Mouse (Mus musculus): ENCODE measurements around the gene Cdk20. TPM values are rescaled to one million over a fixed set of nuclear protein-coding genes. Genes with fewer than 3 reads are reported as not detected.
A peak's percentile ranks its signal among the peaks of the same experiment; 100 is the strongest.

Cdk20 gene
- 9.7 and 11.5 TPM in 2 replicates for polyA plus RNA-seq (2015; fragmentation: Nextera tagmentation; extraction: Ambion mirVana)

- H3K27ac ChIP-seq (ENCODE audit: low read length): peak within 1 kb of the TSS; percentile 81
- under 1% methylated on average over 57 of the region's 57 CpGs for WGBS
- H3K9me3 ChIP-seq (ENCODE audit: control insufficient read depth, low read length): no peaks in the 10 kb centered on the region
- H3K27me3 ChIP-seq (replicated peaks; ENCODE audit: control insufficient read depth, insufficient read depth, low read length): no peaks in the 10 kb centered on the region
- peak; percentile 99 for ATAC-seq
- H3K4me1 ChIP-seq (ENCODE audit: control insufficient read depth, insufficient read depth, low read length): peaks cover 5% of the 10 kb centered on the region
- H3K4me3 ChIP-seq (ENCODE audit: low read length): peak within 1 kb of the TSS; percentile 67
- no peaks in the 10 kb centered on the region for H3K36me3 ChIP-seq (ENCODE audit: control insufficient read depth, insufficient read depth, low read length)
- H3K9ac ChIP-seq (ENCODE audit: low read depth, low read length): peak within 1 kb of the TSS; percentile 69
- H3K4me2 ChIP-seq (ENCODE audit: low read depth, low read length): peak within 1 kb of the TSS; percentile 59
Measured at GRCm38 (mm10) chr13:64432017-64432995, at the start of gene Cdk20. TSS of gene Cdk20 (plus strand) at chr13:64432314.

- no peak overlapping the region for H3K4me3 ChIP-seq (ENCODE audit: low read length)
- no peak overlapping the region for H3K4me2 ChIP-seq (ENCODE audit: low read depth, low read length)
- H3K4me1 ChIP-seq (ENCODE audit: control insufficient read depth, insufficient read depth, low read length): no peaks in the 10 kb centered on the region
- no peaks in the 10 kb centered on the region for H3K9me3 ChIP-seq (ENCODE audit: control insufficient read depth, low read length)
- no peaks in the 10 kb centered on the region for H3K27me3 ChIP-seq (replicated peaks; ENCODE audit: control insufficient read depth, insufficient read depth, low read length)
- no peak overlapping the region for H3K27ac ChIP-seq (ENCODE audit: low read length)
- H3K36me3 ChIP-seq (ENCODE audit: control insufficient read depth, insufficient read depth, low read length): no peaks in the 10 kb centered on the region
- no peak for ATAC-seq
- WGBS: 88% methylated on average over 3 of the region's 3 CpGs
- H3K9ac ChIP-seq (ENCODE audit: low read depth, low read length): no peak overlapping the region
Measured at GRCm38 (mm10) chr13:64384937-64385336, 47.2 kb upstream of the Cdk20 start.

GRCm38 (mm10) chr13:64386048-64386447 is 46.1 kb upstream of the Cdk20 start:
- WGBS: 33% methylated on average over 2 of the region's 2 CpGs
- Histone ChIP-seq H3K9ac (ENCODE audit: low read depth, low read length) (no peak overlapping the region), H3K4me2 (ENCODE audit: low read depth, low read length) (no peak overlapping the region), H3K4me3 (ENCODE audit: low read length) (no peak overlapping the region), H3K36me3 (ENCODE audit: control insufficient read depth, insufficient read depth, low read length) (no peaks in the 10 kb centered on the region), H3K4me1 (ENCODE audit: control insufficient read depth, insufficient read depth, low read length) (no peaks in the 10 kb centered on the region), H3K9me3 (ENCODE audit: control insufficient read depth, low read length) (no peaks in the 10 kb centered on the region), H3K27ac (ENCODE audit: low read length) (no peak overlapping the region), H3K27me3 (replicated peaks; ENCODE audit: control insufficient read depth, insufficient read depth, low read length) (no peaks in the 10 kb centered on the region)
- ATAC-seq: peak; percentile 92

GRCm38 (mm10) chr13:64388415-64388814 is 43.7 kb upstream of the Cdk20 start:
- Histone ChIP-seq H3K9ac (ENCODE audit: low read depth, low read length) (no peak overlapping the region), H3K27ac (ENCODE audit: low read length) (no peak overlapping the region), H3K27me3 (replicated peaks; ENCODE audit: control insufficient read depth, insufficient read depth, low read length) (no peaks in the 10 kb centered on the region), H3K9me3 (ENCODE audit: control insufficient read depth, low read length) (no peaks in the 10 kb centered on the region), H3K4me3 (ENCODE audit: low read length) (no peak overlapping the region), H3K4me2 (ENCODE audit: low read depth, low read length) (no peak overlapping the region), H3K36me3 (ENCODE audit: control insufficient read depth, insufficient read depth, low read length) (no peaks in the 10 kb centered on the region), H3K4me1 (ENCODE audit: control insufficient read depth, insufficient read depth, low read length) (no peaks in the 10 kb centered on the region)
- ATAC-seq: no peak
- 73% methylated on average over 4 of the region's 4 CpGs for WGBS

- ATAC-seq: no peak
- no peaks in the 10 kb centered on the region for H3K36me3 ChIP-seq (ENCODE audit: control insufficient read depth, insufficient read depth, low read length)
- H3K27me3 ChIP-seq (replicated peaks; ENCODE audit: control insufficient read depth, insufficient read depth, low read length): no peaks in the 10 kb centered on the region
- no peaks in the 10 kb centered on the region; the same call in 1 of the 2 replicates for H3K4me1 ChIP-seq (ENCODE audit: control insufficient read depth, insufficient read depth, low read length)
- 56% methylated on average over 8 of the region's 8 CpGs for WGBS
- H3K9me3 ChIP-seq (ENCODE audit: control insufficient read depth, low read length): no peaks in the 10 kb centered on the region
- no peak overlapping the region for H3K4me3 ChIP-seq (ENCODE audit: low read length)
- H3K27ac ChIP-seq (ENCODE audit: low read length): no peak overlapping the region
- H3K4me2 ChIP-seq (ENCODE audit: low read depth, low read length): no peak overlapping the region
- H3K9ac ChIP-seq (ENCODE audit: low read depth, low read length): no peak overlapping the region
Measured at GRCm38 (mm10) chr13:64396979-64397378, 35.1 kb upstream of the Cdk20 start.

GRCm38 (mm10) chr13:64398065-64398464 is 34.0 kb upstream of the Cdk20 start:
- Histone ChIP-seq H3K27ac (ENCODE audit: low read length) (no peak overlapping the region), H3K9me3 (ENCODE audit: control insufficient read depth, low read length) (no peaks in the 10 kb centered on the region), H3K36me3 (ENCODE audit: control insufficient read depth, insufficient read depth, low read length) (no peaks in the 10 kb centered on the region), H3K9ac (ENCODE audit: low read depth, low read length) (no peak overlapping the region), H3K4me2 (ENCODE audit: low read depth, low read length) (no peak overlapping the region), H3K4me1 (ENCODE audit: control insufficient read depth, insufficient read depth, low read length) (no peaks in the 10 kb centered on the region; the same call in 1 of the 2 replicates), H3K4me3 (ENCODE audit: low read length) (no peak overlapping the region), H3K27me3 (replicated peaks; ENCODE audit: control insufficient read depth, insufficient read depth, low read length) (no peaks in the 10 kb centered on the region)
- no peak for ATAC-seq
- 97% methylated on average over 1 of the region's 1 CpGs for WGBS

- no peaks in the 10 kb centered on the region for H3K27me3 ChIP-seq (replicated peaks; ENCODE audit: control insufficient read depth, insufficient read depth, low read length)
- no peaks in the 10 kb centered on the region for H3K36me3 ChIP-seq (ENCODE audit: control insufficient read depth, insufficient read depth, low read length)
- H3K9ac ChIP-seq (ENCODE audit: low read depth, low read length): no peak overlapping the region
- no peak overlapping the region for H3K4me2 ChIP-seq (ENCODE audit: low read depth, low read length)
- ATAC-seq: no peak
- H3K9me3 ChIP-seq (ENCODE audit: control insufficient read depth, low read length): no peaks in the 10 kb centered on the region
- H3K4me1 ChIP-seq (ENCODE audit: control insufficient read depth, insufficient read depth, low read length): no peaks in the 10 kb centered on the region; the same call in 1 of the 2 replicates
- H3K4me3 ChIP-seq (ENCODE audit: low read length): no peak overlapping the region
- 78% methylated on average over 3 of the region's 3 CpGs for WGBS
- H3K27ac ChIP-seq (ENCODE audit: low read length): no peak overlapping the region
Measured at GRCm38 (mm10) chr13:64399906-64400305, 32.2 kb upstream of the Cdk20 start.

GRCm38 (mm10) chr13:64400801-64401361 is 31.2 kb upstream of the Cdk20 start:
- Histone ChIP-seq H3K4me2 (ENCODE audit: low read depth, low read length) (no peak overlapping the region), H3K4me3 (ENCODE audit: low read length) (no peak overlapping the region), H3K36me3 (ENCODE audit: control insufficient read depth, insufficient read depth, low read length) (no peaks in the 10 kb centered on the region), H3K4me1 (ENCODE audit: control insufficient read depth, insufficient read depth, low read length) (no peaks in the 10 kb centered on the region; the same call in 1 of the 2 replicates), H3K27ac (ENCODE audit: low read length) (no peak overlapping the region), H3K9me3 (ENCODE audit: control insufficient read depth, low read length) (no peaks in the 10 kb centered on the region), H3K9ac (ENCODE audit: low read depth, low read length) (no peak overlapping the region), H3K27me3 (replicated peaks; ENCODE audit: control insufficient read depth, insufficient read depth, low read length) (no peaks in the 10 kb centered on the region)
- WGBS: 43% methylated on average over 7 of the region's 7 CpGs
- ATAC-seq: peak; percentile 64

GRCm38 (mm10) chr13:64402006-64402405 is 30.1 kb upstream of the Cdk20 start:
- H3K27me3 ChIP-seq (replicated peaks; ENCODE audit: control insufficient read depth, insufficient read depth, low read length): no peaks in the 10 kb centered on the region
- H3K4me1 ChIP-seq (ENCODE audit: control insufficient read depth, insufficient read depth, low read length): no peaks in the 10 kb centered on the region; the same call in 1 of the 2 replicates
- H3K4me3 ChIP-seq (ENCODE audit: low read length): no peak overlapping the region
- H3K4me2 ChIP-seq (ENCODE audit: low read depth, low read length): no peak overlapping the region
- ATAC-seq: no peak
- no peaks in the 10 kb centered on the region for H3K36me3 ChIP-seq (ENCODE audit: control insufficient read depth, insufficient read depth, low read length)
- H3K9me3 ChIP-seq (ENCODE audit: control insufficient read depth, low read length): no peaks in the 10 kb centered on the region
- 63% methylated on average over 3 of the region's 3 CpGs for WGBS
- H3K9ac ChIP-seq (ENCODE audit: low read depth, low read length): no peak overlapping the region
- no peak overlapping the region for H3K27ac ChIP-seq (ENCODE audit: low read length)

Data from intestine, embryonic 16.5 days (tissue).